ENCODE assay signal across 8 mouse cellular contexts in the genomic region with DNA sequence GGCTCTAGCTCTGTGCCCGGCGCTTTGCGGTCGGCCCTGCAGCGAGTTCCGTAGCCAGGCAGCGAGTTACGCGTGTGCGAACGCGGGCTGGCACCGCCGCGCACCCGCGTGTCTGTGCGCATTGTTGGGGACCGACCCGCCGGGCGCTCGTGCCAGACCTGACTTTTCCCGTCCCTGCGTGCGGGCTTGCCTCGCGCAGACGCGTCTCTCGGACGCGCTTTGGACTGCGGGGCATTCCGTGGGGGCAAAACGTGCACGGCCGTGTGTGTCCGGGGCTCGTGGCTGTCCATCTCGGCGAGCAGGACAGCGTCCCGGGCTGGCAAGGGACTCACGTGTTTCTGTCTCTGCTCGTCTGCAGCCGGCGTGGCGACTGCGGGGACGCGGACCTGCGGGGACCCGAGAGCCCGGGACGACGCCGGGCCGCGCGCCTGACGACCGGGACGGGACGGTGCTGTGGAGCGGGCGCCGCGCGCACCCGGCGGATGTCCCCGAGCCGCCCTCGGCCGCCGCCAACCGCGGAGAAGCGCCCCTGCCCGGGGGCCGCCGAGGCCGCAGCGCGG. TPM values are rescaled to one million over a fixed set of nuclear protein-coding genes. Genes with fewer than 3 reads are reported as not detected.
DNase-seq lines count a peak whose midpoint lies in the region; ATAC-seq and TF ChIP-seq lines count a peak whose summit lies in the region.

No protein-coding gene starts in this region.

- no peaks in the 10 kb centered on the region for H3K27me3 ChIP-seq in ES-Bruce4 (ENCODE audit: control insufficient read depth, insufficient read depth, low read length, poor library complexity, severe bottlenecking)
- peaks cover 9% of the 10 kb centered on the region; the same call in 1 of the 2 replicates for H3K27me3 ChIP-seq in embryonic facial prominence, embryonic 12.5 days
- H3K27me3 ChIP-seq in heart, embryonic 14.5 days (ENCODE audit: control insufficient read depth, insufficient read depth, low read length), result no peaks in the 10 kb centered on the region
- no peaks in the 10 kb centered on the region for H3K27me3 ChIP-seq in kidney, postnatal 0 days (ENCODE audit: insufficient read depth, low read length)
- peaks cover 8% of the 10 kb centered on the region; the same call in 1 of the 2 replicates for H3K27me3 ChIP-seq in spleen, adult 2 months (ENCODE audit: control insufficient read depth, insufficient read depth, low read length)

- H3K4me3 ChIP-seq in ES-Bruce4 (ENCODE audit: low read depth, low read length) (peak overlapping the region; percentile 96), macrophage (ENCODE audit: inconsistent target) (peak overlapping the region; percentile 7; the same call in 1 of the 2 replicates)
- peak overlapping the region; percentile 69 for H3K4me3 ChIP-seq in embryonic facial prominence, embryonic 12.5 days
- H3K4me3 ChIP-seq in heart, embryonic 14.5 days (ENCODE audit: control insufficient read depth in 1 of 2, insufficient read depth in 1 of 2, low read depth in 1 of 2, low read length in 2 of 2), result peak overlapping the region; percentile 67 to 87
- H3K4me3 ChIP-seq in kidney, postnatal 0 days (replicated peaks; ENCODE audit: low read depth, low read length), result peak overlapping the region; percentile 83
- H3K4me3 ChIP-seq in spleen, adult 2 months (ENCODE audit: extremely low read depth, insufficient read depth, insufficient read length), result peak overlapping the region; percentile 75

- no peaks in the 10 kb centered on the region for H3K9me3 ChIP-seq in ES-Bruce4 (replicated peaks; ENCODE audit: control insufficient read depth, insufficient read depth, low read length, poor library complexity, severe bottlenecking)
- H3K9me3 ChIP-seq in embryonic facial prominence, embryonic 12.5 days, result no peaks in the 10 kb centered on the region
- no peaks in the 10 kb centered on the region for H3K9me3 ChIP-seq in heart, embryonic 14.5 days (ENCODE audit: control insufficient read depth, low read length)
- H3K9me3 ChIP-seq in kidney, postnatal 0 days (replicated peaks; ENCODE audit: low read length), result no peaks in the 10 kb centered on the region

- ATAC-seq in embryonic facial prominence, embryonic 12.5 days (ENCODE audit: insufficient number of reproducible peaks, insufficient read depth, low FRiP score, low TSS enrichment), result peak; percentile 57
- peak; percentile 67 for ATAC-seq in heart, embryonic 14.5 days (ENCODE audit: insufficient number of reproducible peaks, insufficient read depth, low FRiP score, low read depth)
- peak; percentile 51 for ATAC-seq in kidney, postnatal 0 days (replicated peaks; ENCODE audit: low FRiP score, low read depth)
- no peak for ATAC-seq in megakaryocyte progenitor cell, adult 5-6 weeks (replicated peaks; ENCODE audit: poor library complexity)

- no peak for TF ChIP-seq POLR2A in ES-Bruce4 (IDR thresholded peaks at IDR 0.05; ENCODE audit: insufficient read depth, low read length)
- no peak for TF ChIP-seq POLR2A in spleen, adult 2 months (IDR thresholded peaks at IDR 0.05; ENCODE audit: low read depth, low read length)

- peak overlapping the region; percentile 79 for H3K9ac ChIP-seq in ES-Bruce4 (ENCODE audit: low read depth, poor library complexity, severe bottlenecking)
- H3K9ac ChIP-seq in embryonic facial prominence, embryonic 12.5 days, result peak overlapping the region; percentile 87
- peak overlapping the region; percentile 91 for H3K9ac ChIP-seq in heart, embryonic 14.5 days (ENCODE audit: low read length)
- H3K9ac ChIP-seq in kidney, postnatal 0 days (ENCODE audit: low read depth, low read length), result peak overlapping the region; percentile 90

- TF ChIP-seq CTCF in ES-Bruce4 (IDR thresholded peaks at IDR 0.05; ENCODE audit: low read depth, low read length), result no peak
- TF ChIP-seq CTCF in kidney, postnatal 0 days (IDR thresholded peaks at IDR 0.05; ENCODE audit: low read depth), result no peak
- no peak for TF ChIP-seq CTCF in spleen, adult 2 months (IDR thresholded peaks at IDR 0.05; ENCODE audit: extremely low read depth, insufficient read depth, insufficient read length, insufficient replicate concordance)

- no peak for TF ChIP-seq EP300 in ES-Bruce4 (IDR thresholded peaks at IDR 0.05; ENCODE audit: insufficient read depth, low read depth, low read length)

- H3K79me2 ChIP-seq in macrophage (ENCODE audit: inconsistent target), result no peaks in the 10 kb centered on the region

- H3K27ac ChIP-seq in ES-Bruce4 (ENCODE audit: insufficient read depth, low read length) (no peak overlapping the region), macrophage (no peak overlapping the region)
- H3K27ac ChIP-seq in embryonic facial prominence, embryonic 12.5 days, result peak overlapping the region; percentile 94
- peak overlapping the region; percentile 49 to 85 for H3K27ac ChIP-seq in heart, embryonic 14.5 days (replicated peaks in 1 of 2; ENCODE audit: control insufficient read depth in 1 of 2, insufficient read depth in 1 of 2, low read depth in 2 of 2, low read length in 2 of 2)
- peak overlapping the region; percentile 95 for H3K27ac ChIP-seq in kidney, postnatal 0 days
- H3K27ac ChIP-seq in spleen, adult 2 months (ENCODE audit: insufficient read depth, low read length), result peak overlapping the region; percentile 51; the same call in 1 of the 2 replicates

- WGBS in embryonic facial prominence, embryonic 12.5 days, result under 1% methylated on average over 86 of the region's 86 CpGs
- under 1% methylated on average over 85 of the region's 86 CpGs for WGBS in heart, embryonic 14.5 days
- under 1% methylated on average over 71 of the region's 86 CpGs for WGBS in kidney, postnatal 0 days
- WGBS in macrophage (ENCODE audit: missing documents), result under 1% methylated on average over 82 of the region's 86 CpGs
- WGBS in spleen, adult 2 months, result under 1% methylated on average over 86 of the region's 86 CpGs

- no peaks in the 10 kb centered on the region for H3K4me1 ChIP-seq in ES-Bruce4 (ENCODE audit: control insufficient read depth, insufficient read depth, low read length)
- peaks cover 19% of the 10 kb centered on the region for H3K4me1 ChIP-seq in embryonic facial prominence, embryonic 12.5 days
- H3K4me1 ChIP-seq in heart, embryonic 14.5 days (ENCODE audit: control insufficient read depth in 2 of 2, insufficient read depth in 2 of 2, low read length in 2 of 2), result peaks cover 7% of the 10 kb centered on the region in 2 experiments; a peak in 2 of 4 replicates
- H3K4me1 ChIP-seq in kidney, postnatal 0 days (replicated peaks; ENCODE audit: insufficient read depth, low read length), result peaks cover 16% of the 10 kb centered on the region
- peaks cover 11% of the 10 kb centered on the region for H3K4me1 ChIP-seq in spleen, adult 2 months (ENCODE audit: control insufficient read depth, insufficient read depth, insufficient read length)

- DNase-seq in ZHBTc4 (ENCODE audit: low read depth, low spot score), result peak; percentile 67
- DNase-seq in kidney, postnatal 0 days (ENCODE audit: low spot score), result no peak
- DNase-seq in spleen, adult 2 months (ENCODE audit: low read depth in 1 of 2, low spot score in 2 of 2), result peak in 1 of 2 experiments; percentile 17

- peak overlapping the region; percentile 76 for H3K4me2 ChIP-seq in embryonic facial prominence, embryonic 12.5 days (replicated peaks)
- H3K4me2 ChIP-seq in heart, embryonic 14.5 days (ENCODE audit: low read length), result peak overlapping the region; percentile 84
- peak overlapping the region; percentile 74 for H3K4me2 ChIP-seq in kidney, postnatal 0 days (ENCODE audit: low read length)

- H3K36me3 ChIP-seq in ES-Bruce4 (ENCODE audit: control insufficient read depth, insufficient read depth, low read length, poor library complexity, severe bottlenecking) (peaks cover 13% of the 10 kb centered on the region), macrophage (ENCODE audit: inconsistent target) (no peaks in the 10 kb centered on the region)
- H3K36me3 ChIP-seq in embryonic facial prominence, embryonic 12.5 days, result peaks cover 17% of the 10 kb centered on the region
- H3K36me3 ChIP-seq in heart, embryonic 14.5 days (ENCODE audit: control insufficient read depth, insufficient read depth, low read length), result peaks cover 24% of the 10 kb centered on the region
- peaks cover 14% of the 10 kb centered on the region; the same call in 1 of the 2 replicates for H3K36me3 ChIP-seq in kidney, postnatal 0 days (ENCODE audit: insufficient read depth, low read length)
- H3K36me3 ChIP-seq in spleen, adult 2 months (ENCODE audit: control insufficient read depth, insufficient read depth, low read length), result no peaks in the 10 kb centered on the region

RNA-seq across cellular contexts. Expression of a gene that starts 0.5 kb away (rescaled TPM):
- polyA plus RNA-seq in ES-Bruce4 (2011; ENCODE audit: insufficient read depth, insufficient read length, low read depth, missing spikeins), result 30.1 and 30.5 TPM in 2 replicates
- 12.8 and 13.6 TPM in 2 replicates for polyA plus RNA-seq in embryonic facial prominence, embryonic 12.5 days (2016; fragmentation: Nextera tagmentation; extraction: Ambion mirVana)
- polyA plus RNA-seq in heart, embryonic 14.5 days (2014; fragmentation: Nextera tagmentation; extraction: Ambion mirVana), result 7.8 and 8.2 TPM in 2 replicates
- polyA plus RNA-seq in kidney, postnatal 0 days (2015; fragmentation: Nextera tagmentation; extraction: Ambion mirVana), result 31.8 and 39.6 TPM in 2 replicates
- 1 to 10 TPM in 11 of 26 experiments, under 1 TPM in 4, not detected in 11; 0.38 to 6.5 (median 1.9) TPM for total RNA-seq in macrophage (2018; cell fraction: chromatin; rRNA removed)
- 1 to 10 TPM in 7 of 26 experiments, under 1 TPM in 17, not detected in 2; 0.07 to 5.9 (median 0.37) TPM for total RNA-seq in macrophage (2018; cell fraction: cytosol; rRNA removed)
- 1 to 10 TPM in 15 of 26 experiments, under 1 TPM in 7, not detected in 4; 0.21 to 7.6 (median 1.8) TPM for total RNA-seq in macrophage (2018; cell fraction: nucleus; rRNA removed)
- polyA plus RNA-seq in macrophage (2018), result 0.07 to 0.12 TPM (median 0.08 TPM) in 3 replicates
- 6.1 and 9.5 TPM in 2 replicates for polyA plus RNA-seq in spleen, adult 2 months (2012; rRNA removed)
- 4.0 TPM in 2 replicates for total RNA-seq in megakaryocyte progenitor cell, adult 5-6 weeks (2015)
- 1.3 and 2.7 TPM in 2 replicates for total RNA-seq in megakaryocyte progenitor cell, adult 5-6 weeks (2017)

Comparison
In these comparisons a context has a peak if more than half of its experiments do, and no peak if none do; other contexts are left out.
1. H3K27ac ChIP-seq: peak in embryonic facial prominence, embryonic 12.5 days (single experiment), heart, embryonic 14.5 days (2 of 2), kidney, postnatal 0 days (single experiment) and spleen, adult 2 months (single experiment); none in ES-Bruce4 (single experiment) and macrophage (single experiment).
2. H3K4me3 ChIP-seq: peak in every context shown above with its lines; median percentile 96 in ES-Bruce4; 83 in kidney, postnatal 0 days; 77 in heart, embryonic 14.5 days; 75 in spleen, adult 2 months; 69 in embryonic facial prominence, embryonic 12.5 days; 7 in macrophage.
3. Peak in every context shown above with its lines, with median percentiles within 50 percentile points of each other: H3K9ac ChIP-seq and H3K4me2 ChIP-seq.